ENCODE assay signal across 7 mouse cellular contexts in the genomic region with DNA sequence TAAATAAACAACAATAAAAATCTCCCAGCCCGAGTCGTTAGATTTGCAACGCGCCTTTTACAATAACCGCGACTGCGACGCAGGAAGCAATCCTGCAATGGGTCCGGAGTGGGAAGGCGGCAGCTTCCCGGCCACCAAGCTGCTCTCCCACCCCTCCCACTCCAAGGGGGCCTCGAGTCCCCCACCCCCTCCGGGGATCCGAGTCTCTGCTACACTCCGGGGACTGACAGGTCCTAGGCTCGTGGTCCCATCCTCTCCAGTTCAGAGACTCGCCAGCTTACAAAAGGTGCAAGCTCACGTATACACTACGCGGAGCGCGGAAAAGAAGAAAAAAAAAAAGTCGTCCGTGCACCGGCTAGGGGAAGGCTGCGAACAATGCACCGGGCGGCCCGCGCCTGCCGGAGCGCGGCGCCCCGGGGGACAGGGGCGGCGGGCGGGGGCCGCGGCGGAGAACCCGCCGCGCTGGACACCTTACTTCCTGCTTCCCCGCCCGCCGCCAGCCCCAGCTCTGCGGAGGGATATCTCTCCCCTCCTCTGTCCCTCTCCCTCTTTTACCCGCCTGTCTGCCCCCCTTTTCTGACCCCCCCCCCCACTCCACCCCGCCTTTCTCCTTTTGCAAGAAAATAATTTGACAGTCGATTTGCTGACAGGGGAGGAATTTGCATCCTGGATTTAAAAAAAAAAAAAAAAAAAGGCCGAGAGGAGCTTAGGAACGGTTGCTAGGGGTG.
DNase-seq lines count a peak whose midpoint lies in the region; ATAC-seq and TF ChIP-seq lines count a peak whose summit lies in the region.

No protein-coding gene starts in this region.

- peak overlapping the region; percentile 60 for H3K4me3 ChIP-seq in C2C12 (ENCODE audit: insufficient read depth, poor library complexity, severe bottlenecking)
- H3K4me3 ChIP-seq in ES-Bruce4 (ENCODE audit: low read depth, low read length): peak overlapping the region; percentile 78
- H3K4me3 ChIP-seq in kidney, postnatal 0 days (replicated peaks; ENCODE audit: low read depth, low read length): peak overlapping the region; percentile 74

- ATAC-seq in kidney, postnatal 0 days (replicated peaks; ENCODE audit: low FRiP score, low read depth): peak; percentile 44

- no peak for TF ChIP-seq CTCF in C2C12 (IDR thresholded peaks at IDR 0.05; ENCODE audit: control insufficient read depth, insufficient read depth, insufficient read length)
- no peak for TF ChIP-seq CTCF in ES-Bruce4 (IDR thresholded peaks at IDR 0.05; ENCODE audit: low read depth, low read length)
- TF ChIP-seq CTCF in kidney, postnatal 0 days (IDR thresholded peaks at IDR 0.05; ENCODE audit: low read depth): no peak

- peak overlapping the region; percentile 82 for H3K4me2 ChIP-seq in kidney, postnatal 0 days (ENCODE audit: low read length)

- TF ChIP-seq POLR2A in ES-Bruce4 (IDR thresholded peaks at IDR 0.05; ENCODE audit: insufficient read depth, low read length): no peak

- H3K36me3 ChIP-seq in C2C12 (ENCODE audit: control insufficient read depth, insufficient read depth): no peaks in the 10 kb centered on the region
- H3K36me3 ChIP-seq in ES-Bruce4 (ENCODE audit: control insufficient read depth, insufficient read depth, low read length, poor library complexity, severe bottlenecking): no peaks in the 10 kb centered on the region
- H3K36me3 ChIP-seq in kidney, postnatal 0 days (ENCODE audit: insufficient read depth, low read length): no peaks in the 10 kb centered on the region

- intact Hi-C loops in gastrocnemius, postnatal 36 days (cut with DNase I): no loop called here

- H3K79me2 ChIP-seq in C2C12 (ENCODE audit: control insufficient read depth, insufficient read depth): peaks cover 43% of the 10 kb centered on the region

- H3K27me3 ChIP-seq in C2C12 (ENCODE audit: control insufficient read depth, insufficient read depth, insufficient read length) (no peaks in the 10 kb centered on the region), ES-Bruce4 (ENCODE audit: control insufficient read depth, insufficient read depth, low read length, poor library complexity, severe bottlenecking) (no peaks in the 10 kb centered on the region)
- H3K27me3 ChIP-seq in kidney, postnatal 0 days (ENCODE audit: insufficient read depth, low read length): no peaks in the 10 kb centered on the region

- H3K9me3 ChIP-seq in ES-Bruce4 (replicated peaks; ENCODE audit: control insufficient read depth, insufficient read depth, low read length, poor library complexity, severe bottlenecking): no peaks in the 10 kb centered on the region
- H3K9me3 ChIP-seq in kidney, postnatal 0 days (replicated peaks; ENCODE audit: low read length): no peaks in the 10 kb centered on the region

- H3K9ac ChIP-seq in ES-Bruce4 (ENCODE audit: low read depth, poor library complexity, severe bottlenecking): peak overlapping the region; percentile 72
- H3K9ac ChIP-seq in kidney, postnatal 0 days (ENCODE audit: low read depth, low read length): peak overlapping the region; percentile 74

- peak; percentile 70 to 77 for DNase-seq in cerebellum, postnatal 14 days
- DNase-seq in gastrocnemius, postnatal 36 days: peak; percentile 35 to 37
- DNase-seq in kidney, postnatal 0 days (ENCODE audit: low spot score): peak; percentile 91
- peak; percentile 57 for DNase-seq in lung, postnatal 36 days
- peak; percentile 80 to 83 for DNase-seq in right cerebral cortex, postnatal 10 days (ENCODE audit: low spot score in 2 of 2)

- peaks cover 2% of the 10 kb centered on the region for H3K4me1 ChIP-seq in ES-Bruce4 (ENCODE audit: control insufficient read depth, insufficient read depth, low read length)
- H3K4me1 ChIP-seq in kidney, postnatal 0 days (replicated peaks; ENCODE audit: insufficient read depth, low read length): peaks cover 21% of the 10 kb centered on the region

- H3K27ac ChIP-seq in ES-Bruce4 (ENCODE audit: insufficient read depth, low read length): peak overlapping the region; percentile 36
- H3K27ac ChIP-seq in kidney, postnatal 0 days: peak overlapping the region; percentile 98

- peak overlapping the region; percentile 72 for H3ac ChIP-seq in C2C12 (ENCODE audit: control insufficient read depth, insufficient read length, low read depth)

- peaks cover 8% of the 10 kb centered on the region for H3K79me3 ChIP-seq in C2C12 (ENCODE audit: low read depth)

- TF ChIP-seq EP300 in ES-Bruce4 (IDR thresholded peaks at IDR 0.05; ENCODE audit: insufficient read depth, low read depth, low read length): no peak

- 0% methylated on average over 47 of the region's 53 CpGs for WGBS in kidney, postnatal 0 days

TF ChIP-seq in C2C12, 6 proteins besides CTCF, POLR2A, EP300 and RAD21:
- TF ChIP-seq MYOD1 (IDR thresholded peaks at IDR 0.05; ENCODE audit: control insufficient read depth, insufficient read length, low read depth) (no peak), MAX (IDR thresholded peaks at IDR 0.05) (no peak), FOSL1 (IDR thresholded peaks at IDR 0.05; ENCODE audit: insufficient read depth, low read length, poor library complexity, severe bottlenecking) (no peak), CEBPB (IDR thresholded peaks at IDR 0.05; ENCODE audit: low read depth) (no peak), USF1 (IDR thresholded peaks at IDR 0.05; ENCODE audit: low read depth) (no peak), MYOG (IDR thresholded peaks at IDR 0.05; ENCODE audit: control insufficient read depth, extremely low read depth, insufficient read length) (no peak)

Comparison
In these comparisons a context has a peak if more than half of its experiments do, and no peak if none do; other contexts are left out.
1. Peak in every context shown above with its lines: DNase-seq, ATAC-seq, H3K4me3 ChIP-seq and H3K27ac ChIP-seq.
2. DNase-seq: peak in every context shown above with its lines; median percentile 91 in kidney, postnatal 0 days; 82 in right cerebral cortex, postnatal 10 days; 74 in cerebellum, postnatal 14 days; 57 in lung, postnatal 36 days; 36 in gastrocnemius, postnatal 36 days.